Mouse (Mus musculus): ENCODE measurements around the gene Hes7.

The Hes7 gene

DNA sequence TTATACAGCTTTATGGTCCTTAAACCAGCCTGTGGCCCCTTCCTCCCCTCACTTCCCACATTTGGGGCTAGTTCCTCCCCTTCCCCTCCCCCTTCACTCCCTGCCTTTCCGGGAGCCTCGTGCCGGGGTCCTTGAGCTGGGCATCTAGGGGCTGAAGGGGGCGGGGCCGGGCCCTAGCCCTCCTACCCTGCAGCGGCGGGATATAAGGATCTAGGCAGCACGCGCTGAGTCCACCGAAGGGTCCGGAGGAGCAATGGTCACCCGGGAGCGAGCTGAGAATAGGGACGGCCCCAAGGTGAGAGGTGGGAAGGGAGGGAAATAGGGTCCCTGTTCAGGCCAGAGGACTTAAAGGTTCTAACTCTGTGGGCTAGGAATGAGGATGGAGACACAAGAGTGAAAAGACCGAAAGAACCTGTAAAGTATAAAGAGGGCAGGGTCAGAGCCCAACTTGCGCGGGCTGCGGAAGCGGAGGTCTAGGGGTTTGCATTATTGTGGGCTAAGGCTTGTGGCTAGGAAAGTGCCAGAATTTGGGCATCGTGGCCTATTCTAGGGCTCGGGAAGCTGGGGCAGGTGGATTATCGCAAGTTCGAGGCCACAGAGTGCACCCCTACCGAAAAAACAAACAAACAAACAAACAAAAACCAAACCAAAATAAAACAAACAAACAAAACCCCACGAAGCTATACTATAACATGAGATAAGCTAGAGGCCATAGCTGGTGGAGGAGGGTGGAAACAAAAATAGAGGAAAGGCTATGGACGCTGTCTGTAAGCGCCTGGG lies at the start of gene Hes7:
Gene Hes7, plus strand, starts transcription at position 184 of the 780 bp plus-strand sequence.
- DNase-seq (ENCODE audit: low spot score in 2 of 2), result no peak

- DNase-seq (ENCODE audit: low spot score in 2 of 2), result peak; percentile 87 to 93
Measured at GRCm38 (mm10) chr11:69070590-69071222, 49.5 kb upstream of the Hes7 start, which contains the start of gene Tmem107. Gene Tmem107, plus strand, starts transcription at chr11:69070806.

- DNase-seq (ENCODE audit: low spot score in 2 of 2), result no peak
Measured at GRCm38 (mm10) chr11:69071262-69071661, 48.9 kb upstream of the Hes7 start.

GRCm38 (mm10) chr11:69072234-69072633 lies 48.0 kb upstream of the Hes7 start:
- DNase-seq (ENCODE audit: low spot score in 2 of 2), result no peak

DNA sequence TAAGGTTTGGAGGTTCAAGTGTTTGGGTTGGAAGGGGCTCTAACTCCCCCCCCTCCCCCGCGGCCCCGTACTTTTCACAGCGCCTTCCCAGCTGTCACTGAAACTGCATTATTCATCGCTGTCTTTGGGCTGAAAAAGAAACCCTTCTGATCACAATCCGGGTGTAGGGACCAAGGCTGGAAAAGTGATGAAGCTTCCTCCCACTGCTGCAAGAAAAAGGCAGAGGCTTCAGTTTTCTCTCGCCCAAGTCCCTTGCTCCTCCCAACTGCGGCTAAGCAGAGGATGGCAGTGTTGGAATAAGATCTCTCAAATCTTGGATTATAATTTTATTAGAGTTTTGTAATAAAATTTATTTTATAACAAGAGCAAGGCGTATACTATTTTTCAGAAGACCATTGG lies 47.5 kb upstream of the Hes7 start:
- no peak for DNase-seq (ENCODE audit: low spot score in 2 of 2)

DNA sequence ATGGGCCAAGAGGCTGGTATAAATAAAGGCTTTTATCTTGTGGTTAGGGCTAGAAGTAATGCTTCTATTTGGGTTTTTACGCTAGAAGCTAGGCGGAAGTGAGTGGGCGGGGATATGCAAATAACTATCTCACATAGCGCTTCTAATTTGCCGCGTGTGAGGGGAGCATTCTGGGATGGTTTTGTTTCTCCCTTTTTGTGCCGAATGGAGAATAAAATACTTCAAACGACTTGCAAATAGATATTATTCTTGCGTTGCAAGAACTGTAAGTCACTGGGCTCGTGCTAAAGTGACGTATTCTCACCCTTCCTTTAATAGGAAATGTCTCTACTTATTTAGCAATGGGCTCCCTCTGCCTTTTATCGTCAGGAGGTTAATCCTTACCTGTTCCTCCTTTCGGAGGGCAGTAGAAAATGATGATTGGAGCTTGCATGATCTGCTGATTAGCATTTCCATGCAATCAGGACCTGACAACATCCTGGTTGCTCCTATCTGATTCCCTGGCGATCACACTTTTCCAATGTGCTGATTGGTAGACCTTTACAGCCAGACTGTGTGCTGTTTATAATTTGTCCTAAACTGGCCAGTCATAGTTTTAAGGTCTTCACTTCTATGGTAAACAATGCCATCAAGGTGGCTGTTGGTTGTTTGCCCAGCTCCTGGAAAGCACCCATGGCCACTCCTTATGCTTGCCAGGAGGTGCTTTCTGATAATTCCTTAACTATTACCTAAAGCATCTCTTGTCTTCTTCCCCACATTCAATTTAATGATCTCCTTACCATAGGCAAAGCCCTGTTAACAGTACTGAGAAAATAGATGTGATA lies 46.9 kb upstream of the Hes7 start:
- peak; percentile 75 to 81 for DNase-seq (ENCODE audit: low spot score in 2 of 2)

GRCm38 (mm10) chr11:69073951-69074775 lies 46.0 kb upstream of the Hes7 start:
- no peak for DNase-seq (ENCODE audit: low spot score in 2 of 2)

- DNase-seq (ENCODE audit: low spot score in 2 of 2), result no peak
Measured at GRCm38 (mm10) chr11:69074776-69075069, 45.5 kb upstream of the Hes7 start.

DNA sequence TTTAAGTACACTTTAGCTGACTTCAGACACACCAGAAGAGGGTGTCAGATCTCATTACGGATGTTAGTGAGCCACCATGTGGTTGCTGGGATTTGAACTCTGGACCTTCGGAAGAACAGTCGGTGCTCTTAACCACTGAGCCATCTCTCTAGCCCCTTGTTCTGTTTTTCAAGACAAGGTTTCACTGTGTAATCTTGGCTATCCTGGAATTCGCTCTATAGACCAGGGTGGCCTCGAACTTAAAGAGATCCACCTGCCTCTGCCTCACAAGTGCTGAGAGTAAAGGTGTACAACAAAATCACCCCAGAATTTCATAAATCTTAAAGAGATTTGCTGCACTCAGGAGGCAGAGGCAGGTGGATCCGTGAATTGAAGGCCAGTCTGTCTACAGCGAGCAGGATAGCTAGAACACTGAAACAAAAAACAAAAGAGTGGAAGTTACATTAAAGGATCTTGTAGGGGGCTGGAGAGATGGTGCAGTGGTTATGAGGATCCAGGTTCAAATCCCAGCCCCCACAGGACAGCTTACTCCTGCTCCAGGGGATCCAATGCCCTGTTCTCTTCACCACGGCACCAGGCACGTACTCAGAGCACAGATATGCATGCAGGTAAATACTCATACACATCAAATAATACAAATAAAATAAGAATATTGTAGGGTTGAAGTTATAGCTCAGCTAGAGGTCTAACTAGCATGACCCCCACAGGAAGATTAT lies 44.3 kb upstream of the Hes7 start:
- DNase-seq (ENCODE audit: low spot score in 2 of 2), result no peak

- no peak for DNase-seq (ENCODE audit: low spot score in 2 of 2)
Measured at GRCm38 (mm10) chr11:69076572-69076971, 43.6 kb upstream of the Hes7 start.

- DNase-seq (ENCODE audit: low spot score in 2 of 2), result no peak
Measured at GRCm38 (mm10) chr11:69077316-69077715, 42.9 kb upstream of the Hes7 start.

DNA sequence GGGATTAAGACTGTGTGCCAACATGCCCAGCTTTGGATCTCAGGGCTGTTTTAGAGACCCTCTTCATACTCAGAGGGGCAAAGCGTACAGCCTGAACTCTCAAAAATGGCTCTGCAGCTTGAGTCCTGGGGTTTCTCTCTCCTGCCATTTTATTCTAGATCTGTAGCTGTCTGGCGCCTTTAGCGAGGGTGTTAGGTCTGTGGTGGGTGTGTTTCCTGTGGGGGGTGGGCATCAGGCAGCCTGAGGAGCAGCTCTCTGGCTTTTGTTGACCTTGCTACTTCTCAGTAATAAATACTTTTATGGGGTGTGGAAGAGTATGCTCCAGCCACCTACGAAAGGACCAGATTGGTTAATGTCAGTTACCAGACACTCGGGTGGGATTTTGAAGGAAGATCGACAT lies 42.2 kb upstream of the Hes7 start:
- DNase-seq (ENCODE audit: low spot score in 2 of 2), result no peak

GRCm38 (mm10) chr11:69078805-69079438 lies 41.3 kb upstream of the Hes7 start:
- DNase-seq (ENCODE audit: low spot score in 2 of 2), result no peak

DNA sequence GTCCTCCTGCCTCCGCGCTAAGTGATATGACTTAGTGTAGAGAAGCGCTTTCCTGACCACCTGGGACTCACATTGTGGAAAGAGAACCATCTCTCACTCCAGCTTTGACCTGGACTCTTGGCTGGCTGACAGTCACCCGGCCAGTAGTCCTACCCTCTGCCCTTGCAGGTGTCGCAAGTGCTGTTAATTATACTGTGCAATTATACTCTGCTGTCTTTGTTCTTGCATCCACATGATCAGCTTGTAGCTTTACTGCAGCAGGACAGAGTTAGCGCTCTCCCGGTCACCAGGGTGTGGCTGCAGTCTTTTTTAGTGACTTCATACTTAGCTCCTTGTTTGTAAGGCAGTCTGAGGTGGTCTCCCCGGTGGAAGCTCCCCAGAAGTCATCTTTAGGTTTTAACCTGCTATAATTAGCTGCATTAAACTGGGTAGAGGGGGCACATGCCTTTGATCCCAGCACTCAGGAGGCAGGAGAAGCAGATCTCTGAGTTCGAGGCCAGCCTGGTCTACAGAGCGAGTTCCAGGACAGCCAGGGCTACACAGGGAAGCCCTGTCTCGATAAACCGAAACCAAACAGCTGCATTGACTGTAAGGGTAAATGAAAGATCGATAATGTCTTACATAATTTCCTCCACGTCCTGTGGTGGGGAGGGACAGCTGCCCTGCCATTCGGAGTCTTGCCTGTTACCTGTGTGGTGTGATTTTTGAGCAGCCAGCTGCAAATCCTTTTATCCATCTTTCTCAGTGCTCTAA lies 39.9 kb upstream of the Hes7 start:
- no peak for DNase-seq (ENCODE audit: low spot score in 2 of 2)

DNA sequence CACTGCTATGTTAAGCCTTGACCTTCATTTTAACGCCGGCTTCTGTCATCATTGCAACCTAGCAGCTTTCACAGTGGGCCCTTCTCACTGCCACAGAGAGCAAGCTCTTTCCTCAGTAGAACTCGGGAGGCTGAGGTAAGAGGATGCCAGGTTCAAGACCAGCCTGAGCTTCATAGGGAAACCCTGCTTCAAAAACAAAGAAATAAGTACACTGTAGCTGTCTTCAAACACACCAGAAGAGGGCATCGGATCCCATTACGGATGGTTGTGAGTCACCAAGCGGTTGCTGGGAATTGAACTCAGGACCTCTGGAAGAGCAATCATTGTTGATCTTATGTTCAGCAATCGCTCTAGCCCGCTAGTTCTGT lies 39.4 kb upstream of the Hes7 start:
- DNase-seq (ENCODE audit: low spot score in 2 of 2), result no peak

- DNase-seq (ENCODE audit: low spot score in 2 of 2), result no peak
Measured at GRCm38 (mm10) chr11:69081613-69082012, 38.6 kb upstream of the Hes7 start.

- no peak for DNase-seq (ENCODE audit: low spot score in 2 of 2)
Measured at GRCm38 (mm10) chr11:69085608-69086007, 34.6 kb upstream of the Hes7 start.

DNA sequence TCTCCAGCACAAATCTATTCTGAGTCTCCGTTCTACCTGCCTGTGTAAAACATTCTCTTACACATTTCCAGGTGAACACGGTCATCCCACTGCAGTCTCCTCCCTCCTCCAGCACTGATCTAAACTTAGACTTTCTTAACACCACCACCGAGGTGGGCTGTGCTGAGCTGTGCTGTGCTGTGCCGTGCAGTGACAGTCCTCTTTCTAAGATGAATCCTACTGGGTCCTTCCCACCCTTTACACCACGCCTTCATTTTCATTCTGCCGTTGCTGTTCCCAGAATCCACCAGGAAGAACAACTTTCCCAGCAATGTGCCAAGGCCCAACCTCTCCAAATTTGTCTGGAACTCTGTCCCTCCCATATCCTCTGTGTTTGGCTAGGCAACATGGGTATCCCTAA lies 33.8 kb upstream of the Hes7 start:
- peak in 1 of 2 experiments; percentile 58 for DNase-seq (ENCODE audit: low spot score in 2 of 2)

DNA sequence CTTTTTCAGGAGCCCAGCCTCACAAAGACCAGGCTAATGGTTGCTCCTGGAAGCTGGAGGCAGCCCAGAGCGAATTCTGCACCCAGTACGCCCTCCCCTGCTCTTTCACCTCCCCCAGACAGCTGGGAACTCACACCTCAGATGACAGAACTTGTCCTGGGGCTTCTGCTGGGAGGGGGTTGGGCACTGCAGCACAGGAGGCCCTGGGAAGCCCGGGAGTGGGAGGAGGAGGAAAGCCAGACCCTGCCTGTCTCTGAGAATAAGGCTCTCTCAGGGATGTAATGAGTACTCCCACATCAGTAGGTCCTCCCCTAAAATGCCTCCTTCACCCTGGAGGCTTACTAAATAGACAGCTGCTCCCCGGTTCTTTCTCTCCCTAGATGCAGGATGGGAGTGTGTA lies 33.1 kb upstream of the Hes7 start:
- DNase-seq (ENCODE audit: low spot score in 2 of 2), result peak in 1 of 2 experiments; percentile 65

DNA sequence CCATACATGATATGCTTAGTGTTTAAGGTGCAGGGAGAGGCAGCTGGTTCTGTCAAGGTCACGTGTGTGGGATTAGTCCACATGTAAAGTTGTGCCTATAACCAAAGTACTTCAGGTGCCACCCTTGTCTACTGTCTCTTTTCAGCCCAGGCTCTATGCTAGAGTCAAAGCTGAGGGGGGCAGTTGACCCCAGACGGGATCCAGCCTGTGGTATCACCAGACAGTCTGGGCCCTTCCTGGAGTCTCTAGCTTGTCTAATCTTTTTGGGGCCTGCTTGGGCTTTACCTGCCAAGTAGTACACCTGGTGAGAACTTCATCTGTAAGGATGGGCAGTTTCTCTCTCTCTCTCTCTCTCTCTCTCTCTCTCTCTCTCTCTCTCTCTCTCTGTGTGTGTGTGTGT lies 32.6 kb upstream of the Hes7 start:
- DNase-seq (ENCODE audit: low spot score in 2 of 2), result no peak
